Mouse (Mus musculus) hindbrain, embryonic 15.5 days (tissue): Measurements from ENCODE around the gene Eng. TPM values are rescaled to one million over a fixed set of nuclear protein-coding genes. Genes with fewer than 3 reads are reported as not detected.

Experiments used
- ATAC-seq: fragments of 200-750 bp; cut with Nextera tagmentation; 2 replicates; pipeline ENCODE4 v1.8.0; 2017; ENCODE audit warnings: low read depth, moderate number of reproducible peaks, moderate TSS enrichment; ENCODE audit not compliant: low FRiP score
- H3K27ac ChIP-seq: fragments of 300-500 bp; sonication (generic); replicated peaks from 2 replicates; pipeline ENCODE4 v1.5.1; 2015; ENCODE audit warnings: mild to moderate bottlenecking, inconsistent platforms
- H3K27me3 ChIP-seq: fragments of 300-500 bp; sonication (generic); 2 replicates; pipeline ENCODE4 v1.6.1; 2015; ENCODE audit warnings: control low read depth, inconsistent platforms
- H3K36me3 ChIP-seq: fragments of 300-500 bp; sonication (generic); 2 replicates; pipeline ENCODE4 v1.6.1; 2015; ENCODE audit warnings: control low read depth, inconsistent platforms
- H3K4me1 ChIP-seq: fragments of 300-500 bp; sonication (generic); replicated peaks from 2 replicates; pipeline ENCODE4 v1.6.1; 2015; ENCODE audit warnings: control low read depth, inconsistent platforms
- H3K4me2 ChIP-seq: fragments of 300-500 bp; sonication (generic); 2 replicates; pipeline ENCODE4 v1.6.1; 2015; ENCODE audit warnings: moderate library complexity, mild to moderate bottlenecking, inconsistent platforms
- H3K4me3 ChIP-seq: fragments of 300-500 bp; sonication (generic); 2 replicates; pipeline ENCODE4 v1.5.1; 2015; ENCODE audit warnings: mild to moderate bottlenecking, inconsistent platforms
- H3K9ac ChIP-seq: fragments of 300-500 bp; sonication (generic); 2 replicates; pipeline ENCODE4 v1.6.1; 2015; ENCODE audit warnings: inconsistent platforms
- H3K9me3 ChIP-seq: fragments of 300-500 bp; sonication (generic); 2 replicates; pipeline ENCODE4 v1.6.1; 2016; ENCODE audit warnings: control low read depth, inconsistent platforms
- WGBS: fragments of 180-500 bp; shearing (Covaris S2); methylation state at CpG from one replicate; pipeline ENCODE4 v1.1.7; 2015; 5-methylcytosine and 5-hydroxymethylcytosine counted together
- polyA plus RNA-seq: library from polyadenylated mRNA; unstranded; fragments of >200 nt; fragmentation: Nextera tagmentation; extraction: Ambion mirVana; gene quantifications from 2 replicates; pipeline ENCODE4 v1.2.1, GENCODE M21; 2015

The Eng gene
- polyA plus RNA-seq, 1 experiment from 2014 or later, result 33.9 TPM

GRCm38 (mm10) chr2:32625873-32626694 lies 20.3 kb upstream of the Eng start:
- peak overlapping the region; percentile 87 for H3K27ac ChIP-seq
- peak overlapping the region; percentile 66 for H3K4me2 ChIP-seq
- no peaks in the 10 kb centered on the region for H3K27me3 ChIP-seq
- no peak for ATAC-seq
- no peaks in the 10 kb centered on the region for H3K36me3 ChIP-seq
- peak overlapping the region; percentile 54 for H3K9ac ChIP-seq
- H3K9me3 ChIP-seq, result no peaks in the 10 kb centered on the region
- H3K4me3 ChIP-seq, result peak overlapping the region; percentile 39
- whole genome bisulfite sequencing, result 54% methylated on average over 5 of the region's 5 CpGs
- peaks cover 67% of the 10 kb centered on the region for H3K4me1 ChIP-seq

DNA sequence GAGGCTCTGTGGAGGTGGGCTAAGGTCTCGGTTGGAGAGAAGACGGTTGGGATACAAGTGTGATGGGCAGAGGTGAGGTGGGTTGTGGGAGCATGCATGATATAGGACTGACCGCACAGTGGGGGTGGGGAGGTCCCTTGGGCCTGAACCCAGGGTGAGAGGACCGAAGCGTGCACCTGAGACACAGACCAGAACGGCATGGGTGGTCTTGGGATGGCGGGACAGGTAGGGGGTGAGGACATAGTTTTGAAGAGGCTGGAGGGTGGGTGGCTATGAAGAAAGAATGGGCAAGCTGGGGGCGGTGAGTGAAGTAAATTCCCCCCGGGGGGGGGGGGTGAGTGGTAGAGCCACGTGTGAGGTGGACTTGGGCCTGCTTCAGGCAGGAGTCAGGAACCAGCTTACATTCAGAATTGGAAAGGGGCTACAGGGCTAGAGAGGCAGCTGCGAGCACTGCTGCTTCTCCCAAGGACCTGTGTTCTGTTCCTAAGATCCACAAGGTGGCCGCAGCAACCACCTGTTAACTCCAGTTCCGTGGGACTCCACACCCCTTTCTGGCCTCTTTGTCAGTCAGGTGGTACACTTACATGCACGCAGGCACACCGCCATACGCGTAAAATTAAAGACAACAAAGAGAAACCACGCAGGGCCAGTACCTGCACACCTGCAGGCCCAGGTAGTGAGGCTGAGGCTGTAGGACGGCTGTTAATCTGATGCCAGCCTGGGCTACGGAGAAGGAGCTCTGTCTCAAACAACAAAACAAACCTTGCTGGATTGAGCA lies 18.9 kb upstream of the Eng start:
- no peak overlapping the region for H3K9ac ChIP-seq
- H3K9me3 ChIP-seq, result no peaks in the 10 kb centered on the region
- 71% methylated on average over 20 of the region's 20 CpGs for WGBS
- no peaks in the 10 kb centered on the region for H3K36me3 ChIP-seq
- ATAC-seq, result no peak
- peaks cover 58% of the 10 kb centered on the region for H3K4me1 ChIP-seq
- no peak overlapping the region for H3K27ac ChIP-seq
- H3K27me3 ChIP-seq, result no peaks in the 10 kb centered on the region
- peak overlapping the region; percentile 66; the same call in 1 of the 2 replicates for H3K4me2 ChIP-seq
- H3K4me3 ChIP-seq, result no peak overlapping the region

DNA sequence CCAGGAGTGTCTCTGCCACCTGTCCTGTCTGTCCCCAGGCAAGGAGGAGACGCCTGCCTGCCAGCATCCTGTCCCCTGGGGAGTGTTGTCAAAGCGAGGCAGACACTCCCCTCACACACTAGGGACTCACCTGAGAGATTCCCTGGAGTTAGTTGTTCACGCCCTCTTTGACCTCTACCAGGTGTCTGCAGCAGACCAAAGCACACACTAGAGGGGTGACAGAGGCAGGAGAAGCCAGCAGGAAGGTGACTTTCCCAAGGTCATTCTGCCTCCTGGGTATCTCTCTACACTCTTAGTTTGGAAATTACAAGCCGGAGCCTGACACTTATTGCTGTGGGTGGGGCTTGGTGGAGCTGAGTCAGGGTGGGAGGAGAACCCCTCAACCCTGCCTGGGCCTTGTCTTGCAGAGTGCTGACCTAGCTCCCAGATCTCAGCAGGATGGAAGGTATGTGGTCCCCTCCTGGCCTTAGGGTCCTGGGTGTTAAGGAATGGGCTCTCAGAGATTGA lies 18.3 kb upstream of the Eng start:
- H3K9ac ChIP-seq, result no peak overlapping the region
- peaks cover 58% of the 10 kb centered on the region for H3K4me1 ChIP-seq

DNA sequence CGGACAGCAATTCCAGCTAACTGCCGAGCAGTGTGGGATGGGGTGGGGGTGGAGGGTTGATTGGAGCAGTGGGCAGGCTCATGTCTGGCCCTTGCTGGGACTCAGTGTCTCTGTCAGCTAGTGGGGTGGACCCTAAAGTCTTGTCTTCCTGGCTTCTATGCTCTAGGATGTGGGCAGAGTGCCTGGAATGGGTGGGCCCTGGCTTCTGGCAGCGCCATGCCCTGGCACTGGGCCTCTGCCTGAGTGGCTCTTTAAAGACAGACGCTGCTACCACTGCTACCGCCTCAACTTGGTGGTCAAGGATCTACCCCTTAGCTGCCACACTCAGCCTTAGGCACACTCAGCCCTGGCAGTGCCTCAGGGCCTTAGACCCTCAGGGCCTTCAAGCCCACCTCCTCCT lies 17.7 kb upstream of the Eng start:
- no peak overlapping the region for H3K9ac ChIP-seq
- ATAC-seq, result peak; percentile 40; the same call in 1 of the 2 replicates
- H3K9me3 ChIP-seq, result no peaks in the 10 kb centered on the region
- H3K4me3 ChIP-seq, result no peak overlapping the region
- H3K4me2 ChIP-seq, result peak overlapping the region; percentile 36
- H3K4me1 ChIP-seq, result peaks cover 58% of the 10 kb centered on the region
- no peaks in the 10 kb centered on the region for H3K27me3 ChIP-seq
- peaks cover 4% of the 10 kb centered on the region; the same call in 1 of the 2 replicates for H3K36me3 ChIP-seq
- peak overlapping the region; percentile 63 for H3K27ac ChIP-seq
- WGBS, result 28% methylated on average over 5 of the region's 5 CpGs

More for the DNA sequence above, 18.3 kb upstream of the Eng start:
- Histone ChIP-seq H3K36me3 (no peaks in the 10 kb centered on the region; the same call in 1 of the 2 replicates), H3K27me3 (no peaks in the 10 kb centered on the region), H3K4me3 (no peak overlapping the region), H3K9me3 (no peaks in the 10 kb centered on the region), H3K27ac (peak overlapping the region; percentile 63), H3K4me2 (peak overlapping the region; percentile 36)
- 64% methylated on average over 4 of the region's 4 CpGs for WGBS
- no peak for ATAC-seq

- H3K27ac ChIP-seq, result peak overlapping the region; percentile 63
- peak; percentile 19 for ATAC-seq
- WGBS, result 22% methylated on average over 9 of the region's 9 CpGs
- no peaks in the 10 kb centered on the region for H3K27me3 ChIP-seq
- H3K9ac ChIP-seq, result no peak overlapping the region
- no peaks in the 10 kb centered on the region for H3K9me3 ChIP-seq
- H3K4me1 ChIP-seq, result peaks cover 57% of the 10 kb centered on the region
- H3K4me2 ChIP-seq, result peak overlapping the region; percentile 36
- no peak overlapping the region for H3K4me3 ChIP-seq
- peaks cover 4% of the 10 kb centered on the region; the same call in 1 of the 2 replicates for H3K36me3 ChIP-seq
These were observed 17.0 kb upstream of the Eng start for GRCm38 (mm10) chr2:32629276-32629976.

DNA sequence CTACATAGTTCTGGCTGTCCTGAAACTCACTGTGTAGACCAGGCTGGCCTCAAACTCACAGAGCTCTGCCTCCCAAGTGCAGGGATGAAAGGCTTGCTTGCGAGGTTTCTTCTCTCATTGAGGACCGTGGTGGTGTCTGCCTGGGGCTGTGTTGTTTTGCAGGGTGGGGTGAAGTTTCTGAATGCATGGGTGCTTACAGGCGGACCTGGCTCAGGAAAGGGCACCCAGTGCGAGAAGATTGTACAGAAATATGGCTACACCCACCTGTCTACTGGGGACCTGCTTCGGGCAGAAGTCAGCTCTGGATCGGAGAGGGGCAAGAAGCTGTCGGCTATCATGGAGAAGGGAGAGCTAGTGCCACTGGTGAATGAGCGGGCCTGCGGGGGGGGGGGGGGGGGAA lies 16.4 kb upstream of the Eng start:
- Histone ChIP-seq H3K9ac (no peak overlapping the region), H3K9me3 (no peaks in the 10 kb centered on the region), H3K4me1 (peaks cover 51% of the 10 kb centered on the region), H3K27me3 (no peaks in the 10 kb centered on the region), H3K36me3 (peaks cover 4% of the 10 kb centered on the region; the same call in 1 of the 2 replicates), H3K4me3 (no peak overlapping the region), H3K4me2 (peak overlapping the region; percentile 36; the same call in 1 of the 2 replicates), H3K27ac (no peak overlapping the region)
- WGBS, result 73% methylated on average over 9 of the region's 9 CpGs
- no peak for ATAC-seq

- no peak overlapping the region for H3K4me3 ChIP-seq
- peaks cover 40% of the 10 kb centered on the region for H3K4me1 ChIP-seq
- H3K9ac ChIP-seq, result no peak overlapping the region
- no peak overlapping the region for H3K4me2 ChIP-seq
- 88% methylated on average over 10 of the region's 10 CpGs for WGBS
- H3K27ac ChIP-seq, result no peak overlapping the region
- no peak for ATAC-seq
- H3K36me3 ChIP-seq, result peaks cover 4% of the 10 kb centered on the region; the same call in 1 of the 2 replicates
- H3K9me3 ChIP-seq, result no peaks in the 10 kb centered on the region
- no peaks in the 10 kb centered on the region for H3K27me3 ChIP-seq
These were observed 15.3 kb upstream of the Eng start for GRCm38 (mm10) chr2:32631046-32631445.

- H3K4me1 ChIP-seq, result peaks cover 32% of the 10 kb centered on the region
- ATAC-seq, result no peak
- H3K9me3 ChIP-seq, result no peaks in the 10 kb centered on the region
- no peak overlapping the region for H3K4me2 ChIP-seq
- WGBS, result 48% methylated on average over 7 of the region's 7 CpGs
- no peaks in the 10 kb centered on the region for H3K27me3 ChIP-seq
- no peak overlapping the region for H3K4me3 ChIP-seq
- no peak overlapping the region for H3K27ac ChIP-seq
- H3K9ac ChIP-seq, result no peak overlapping the region
- peaks cover 4% of the 10 kb centered on the region; the same call in 1 of the 2 replicates for H3K36me3 ChIP-seq
These were observed 14.5 kb upstream of the Eng start for GRCm38 (mm10) chr2:32631737-32632394.

DNA sequence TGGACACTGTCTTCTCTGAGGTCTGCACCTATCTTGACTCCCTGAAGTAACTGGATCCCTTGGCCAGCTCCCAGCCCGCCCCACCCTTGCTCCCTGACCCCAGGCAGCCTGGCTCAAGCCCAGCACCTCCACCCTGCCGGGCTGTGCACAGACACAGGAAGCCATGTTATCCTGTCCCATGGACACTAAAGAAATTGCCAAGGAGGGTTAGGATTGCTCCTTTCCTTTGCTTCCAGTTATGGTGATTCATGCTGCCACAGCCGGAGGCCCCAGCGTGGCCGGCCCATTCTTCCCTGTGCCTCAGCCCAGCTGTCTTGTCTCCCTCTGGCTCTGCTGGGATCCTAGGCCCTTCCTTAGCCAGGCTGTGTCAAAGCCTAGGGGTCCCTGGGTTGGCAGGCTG lies 12.7 kb upstream of the Eng start:
- Histone ChIP-seq H3K4me1 (peaks cover 14% of the 10 kb centered on the region), H3K4me3 (no peak overlapping the region), H3K27ac (no peak overlapping the region), H3K9me3 (no peaks in the 10 kb centered on the region), H3K4me2 (no peak overlapping the region), H3K36me3 (peaks cover 4% of the 10 kb centered on the region; the same call in 1 of the 2 replicates), H3K27me3 (no peaks in the 10 kb centered on the region), H3K9ac (no peak overlapping the region)
- no peak for ATAC-seq
- WGBS, result 63% methylated on average over 5 of the region's 5 CpGs

- H3K4me2 ChIP-seq, result no peak overlapping the region
- peaks cover 4% of the 10 kb centered on the region; the same call in 1 of the 2 replicates for H3K36me3 ChIP-seq
- no peaks in the 10 kb centered on the region for H3K9me3 ChIP-seq
- no peak overlapping the region for H3K4me3 ChIP-seq
- H3K4me1 ChIP-seq, result peaks cover 6% of the 10 kb centered on the region
- no peaks in the 10 kb centered on the region for H3K27me3 ChIP-seq
- no peak overlapping the region for H3K27ac ChIP-seq
- no peak overlapping the region for H3K9ac ChIP-seq
- WGBS, result 88% methylated on average over 10 of the region's 10 CpGs
- no peak for ATAC-seq
These were observed 11.9 kb upstream of the Eng start for GRCm38 (mm10) chr2:32634277-32635105.
